Comparison of ENCODE assay signal across 8 mouse cellular contexts in the genomic region with DNA sequence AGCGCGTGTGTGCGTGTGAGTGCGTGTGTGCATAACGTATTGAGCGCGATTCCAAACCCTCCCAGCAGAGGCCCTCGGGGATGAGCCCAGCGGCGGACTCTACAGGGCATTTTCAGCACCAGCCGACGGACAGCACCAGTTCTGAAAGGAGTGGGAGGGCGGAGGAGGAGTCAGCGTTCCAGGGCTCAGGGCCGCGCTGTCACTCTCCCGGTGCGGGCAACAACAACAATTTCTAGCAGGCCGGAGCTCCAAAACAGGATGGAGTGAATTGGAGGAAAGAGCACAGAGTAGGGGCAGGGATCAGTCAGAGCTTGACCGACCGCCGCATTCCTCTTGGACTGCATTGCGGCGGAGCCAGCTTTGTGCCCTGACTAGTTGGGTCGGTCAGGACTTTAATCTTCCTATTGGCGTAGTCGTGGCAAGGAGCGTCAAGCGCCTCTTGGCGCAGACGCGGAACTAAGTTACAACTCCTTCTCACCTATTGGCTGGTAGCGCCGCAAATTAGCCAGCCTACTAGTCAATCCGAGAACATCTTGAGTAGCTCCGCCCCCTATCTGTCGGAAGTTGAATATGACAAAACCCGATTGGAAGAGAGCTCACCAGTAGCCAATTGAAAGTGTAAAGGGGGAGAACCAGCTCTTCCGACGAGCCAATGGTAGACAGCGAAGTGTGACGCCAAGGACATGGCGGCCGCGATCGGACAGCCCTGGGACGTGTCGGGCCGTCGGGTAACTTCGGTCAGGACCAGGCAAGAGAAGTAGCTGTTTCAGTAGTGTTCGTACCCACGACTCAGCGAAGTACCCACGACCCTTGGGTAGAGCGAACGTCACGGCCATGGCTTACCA. TPM values are rescaled to one million over a fixed set of nuclear protein-coding genes. Genes with fewer than 3 reads are reported as not detected.
DNase-seq lines count a peak whose midpoint lies in the region; ATAC-seq and TF ChIP-seq lines count a peak whose summit lies in the region.

A gene (plus strand): TSS at position 655 of the 845 bp plus-strand sequence.

- H3K27me3 ChIP-seq in E14TG2a.4 (ENCODE audit: insufficient read depth, low read length): peaks cover 32% of the 10 kb centered on the region
- H3K27me3 ChIP-seq in forebrain, embryonic 12.5 days: peaks cover 35% of the 10 kb centered on the region
- peaks cover 34% of the 10 kb centered on the region for H3K27me3 ChIP-seq in heart, postnatal 0 days (ENCODE audit: control insufficient read depth, insufficient read depth, low read length)
- H3K27me3 ChIP-seq in liver, embryonic 16.5 days (ENCODE audit: control insufficient read depth, insufficient read depth, low read depth, low read length): peaks cover 39% of the 10 kb centered on the region
- H3K27me3 ChIP-seq in neural tube, embryonic 13.5 days: peaks cover 35% of the 10 kb centered on the region
- H3K27me3 ChIP-seq in testis, adult 2 months (ENCODE audit: control insufficient read depth, insufficient read depth, low read length): no peaks in the 10 kb centered on the region; the same call in 1 of the 2 replicates

- TF ChIP-seq EP300 in heart, postnatal 0 days (IDR thresholded peaks at IDR 0.05; ENCODE audit: low read depth): no peak; the same call in 1 of the 2 replicates

- H3K9ac ChIP-seq in forebrain, embryonic 12.5 days: peak within 1 kb of the TSS; percentile 74
- H3K9ac ChIP-seq in heart, postnatal 0 days (replicated peaks; ENCODE audit: low read depth, low read length): peak within 1 kb of the TSS; percentile 63
- peak within 1 kb of the TSS; percentile 79 for H3K9ac ChIP-seq in liver, embryonic 16.5 days (ENCODE audit: low read depth, low read length)
- H3K9ac ChIP-seq in neural tube, embryonic 13.5 days: peak within 1 kb of the TSS; percentile 85

- peaks cover 39% of the 10 kb centered on the region for H3K36me3 ChIP-seq in E14TG2a.4 (ENCODE audit: insufficient read depth, low read length)
- H3K36me3 ChIP-seq in forebrain, embryonic 12.5 days (replicated peaks): peaks cover 34% of the 10 kb centered on the region
- H3K36me3 ChIP-seq in heart, postnatal 0 days (replicated peaks; ENCODE audit: control insufficient read depth, insufficient read depth, low read length): peaks cover 22% of the 10 kb centered on the region
- H3K36me3 ChIP-seq in liver, embryonic 16.5 days (ENCODE audit: control insufficient read depth, insufficient read depth): no peaks in the 10 kb centered on the region; the same call in 1 of the 2 replicates
- peaks cover 34% of the 10 kb centered on the region for H3K36me3 ChIP-seq in neural tube, embryonic 13.5 days
- H3K36me3 ChIP-seq in testis, adult 2 months (ENCODE audit: control insufficient read depth, insufficient read depth, low read length): no peaks in the 10 kb centered on the region

- H3K4me1 ChIP-seq in E14TG2a.4 (replicated peaks; ENCODE audit: low read depth, low read length): peaks cover 65% of the 10 kb centered on the region
- H3K4me1 ChIP-seq in forebrain, embryonic 12.5 days: peaks cover 29% of the 10 kb centered on the region
- H3K4me1 ChIP-seq in heart, postnatal 0 days (ENCODE audit: control insufficient read depth, insufficient read depth): peaks cover 14% of the 10 kb centered on the region
- peaks cover 21% of the 10 kb centered on the region for H3K4me1 ChIP-seq in liver, embryonic 16.5 days (ENCODE audit: control insufficient read depth, low read depth, low read length)
- peaks cover 36% of the 10 kb centered on the region for H3K4me1 ChIP-seq in neural tube, embryonic 13.5 days (replicated peaks)
- peaks cover 25% of the 10 kb centered on the region for H3K4me1 ChIP-seq in testis, adult 2 months (ENCODE audit: control insufficient read depth, insufficient read depth, low read length)

- H3K4me2 ChIP-seq in forebrain, embryonic 12.5 days: peak within 1 kb of the TSS; percentile 87
- peak within 1 kb of the TSS; percentile 98 for H3K4me2 ChIP-seq in heart, postnatal 0 days (ENCODE audit: low read depth, low read length)
- H3K4me2 ChIP-seq in liver, embryonic 16.5 days (ENCODE audit: low read depth, low read length): peak within 1 kb of the TSS; percentile 91
- peak within 1 kb of the TSS; percentile 88 for H3K4me2 ChIP-seq in neural tube, embryonic 13.5 days

- DNase-seq in c-Kit-positive CD71-positive TER-119-positive erythroid progenitor cells, embryonic 14.5 days (ENCODE audit: low spot score): peak; percentile 97
- DNase-seq in heart, postnatal 0 days (ENCODE audit: low spot score): peak; percentile 99
- peak; percentile 98 for DNase-seq in kidney, postnatal 4 days

- peak; percentile 86 for TF ChIP-seq POLR2A in testis, adult 2 months (IDR thresholded peaks at IDR 0.05; ENCODE audit: control insufficient read depth, low read depth, low read length)

- peak; percentile 96 for ATAC-seq in forebrain, embryonic 12.5 days (ENCODE audit: low FRiP score)
- peak; percentile 93 for ATAC-seq in heart, postnatal 0 days (ENCODE audit: insufficient read depth, low read depth)
- ATAC-seq in liver, embryonic 16.5 days (ENCODE audit: low read depth): peak; percentile 88
- ATAC-seq in neural tube, embryonic 13.5 days (ENCODE audit: low read depth): peak; percentile 91

- WGBS in forebrain, embryonic 12.5 days: under 1% methylated on average over 58 of the region's 58 CpGs
- WGBS in heart, postnatal 0 days: under 1% methylated on average over 58 of the region's 58 CpGs
- WGBS in liver, embryonic 16.5 days (ENCODE audit: insufficient replicate concordance): under 1% methylated on average over 58 of the region's 58 CpGs
- under 1% methylated on average over 58 of the region's 58 CpGs for WGBS in neural tube, embryonic 13.5 days

- no peaks in the 10 kb centered on the region for H3K9me3 ChIP-seq in E14TG2a.4 (ENCODE audit: low read length)
- H3K9me3 ChIP-seq in forebrain, embryonic 12.5 days: no peaks in the 10 kb centered on the region
- H3K9me3 ChIP-seq in heart, postnatal 0 days (replicated peaks; ENCODE audit: control insufficient read depth, low read length): no peaks in the 10 kb centered on the region
- no peaks in the 10 kb centered on the region for H3K9me3 ChIP-seq in liver, embryonic 16.5 days (replicated peaks; ENCODE audit: control insufficient read depth, low read length)
- H3K9me3 ChIP-seq in neural tube, embryonic 13.5 days: no peaks in the 10 kb centered on the region

- peak within 1 kb of the TSS; percentile 98 for H3K4me3 ChIP-seq in E14TG2a.4 (replicated peaks; ENCODE audit: low read length)
- peak within 1 kb of the TSS; percentile 85 for H3K4me3 ChIP-seq in forebrain, embryonic 12.5 days (replicated peaks)
- H3K4me3 ChIP-seq in heart, postnatal 0 days (ENCODE audit: low read depth, low read length): peak within 1 kb of the TSS; percentile 82
- peak within 1 kb of the TSS; percentile 83 for H3K4me3 ChIP-seq in liver, embryonic 16.5 days (ENCODE audit: low read depth, low read length)
- H3K4me3 ChIP-seq in neural tube, embryonic 13.5 days: peak within 1 kb of the TSS; percentile 86
- peak within 1 kb of the TSS; percentile 94 for H3K4me3 ChIP-seq in testis, adult 2 months (ENCODE audit: control insufficient read depth, low read depth, low read length)

- TF ChIP-seq CTCF in E14TG2a.4 (conservative IDR thresholded peaks at IDR 0.05; ENCODE audit: low read length): peak; percentile 22; the same call in 1 of the 2 replicates
- peak; percentile 57 for TF ChIP-seq CTCF in heart, postnatal 0 days (IDR thresholded peaks at IDR 0.05; ENCODE audit: low read depth)
- TF ChIP-seq CTCF in testis, adult 2 months (IDR thresholded peaks at IDR 0.05; ENCODE audit: control insufficient read depth, insufficient read depth, insufficient replicate concordance, low read depth, low read length): peak; percentile 49; the same call in 1 of the 2 replicates

- H3K27ac ChIP-seq in forebrain, embryonic 12.5 days: peak within 1 kb of the TSS; percentile 78
- peak within 1 kb of the TSS; percentile 76 for H3K27ac ChIP-seq in heart, postnatal 0 days (ENCODE audit: low read depth)
- H3K27ac ChIP-seq in liver, embryonic 16.5 days (ENCODE audit: low read length): peak within 1 kb of the TSS; percentile 92
- H3K27ac ChIP-seq in neural tube, embryonic 13.5 days (replicated peaks): peak within 1 kb of the TSS; percentile 90
- H3K27ac ChIP-seq in testis, adult 2 months (ENCODE audit: control insufficient read depth, insufficient read depth, low read depth, low read length): 0 out of 2 replicates have a peak within 1 kb of the TSS, but pooled peaks have one; percentile 21

RNA-seq across cellular contexts. Expression of the gene that starts here (rescaled TPM):
- polyA plus RNA-seq in forebrain, embryonic 12.5 days (2016; fragmentation: Nextera tagmentation; extraction: Ambion mirVana): 54.4 and 56.4 TPM in 2 replicates
- total RNA-seq in heart, postnatal 0 days (2014; rRNA removed; ENCODE audit: low replicate concordance): 160 and 168 TPM in 2 replicates
- polyA plus RNA-seq in heart, postnatal 0 days (2015; fragmentation: Nextera tagmentation; extraction: Ambion mirVana): 109 and 120 TPM in 2 replicates
- polyA plus RNA-seq in liver, embryonic 16.5 days (2015; fragmentation: Nextera tagmentation; extraction: Ambion mirVana): 51.2 and 53.1 TPM in 2 replicates
- polyA plus RNA-seq in neural tube, embryonic 13.5 days (2015; fragmentation: Nextera tagmentation; extraction: Ambion mirVana): 51.3 and 67.5 TPM in 2 replicates
- 134 and 144 TPM in 2 replicates for polyA plus RNA-seq in testis, adult 2 months (2012; rRNA removed)

Comparison
In these comparisons a context has a peak if more than half of its experiments do, and no peak if none do; other contexts are left out.
1. Peak in every context shown above with its lines: DNase-seq, ATAC-seq, H3K4me3 ChIP-seq and H3K27ac ChIP-seq.
2. H3K27ac ChIP-seq: peak in every context shown above with its lines; median percentile 92 in liver, embryonic 16.5 days; 90 in neural tube, embryonic 13.5 days; 78 in forebrain, embryonic 12.5 days; 76 in heart, postnatal 0 days; 21 in testis, adult 2 months.